Mouse (Mus musculus) liver, embryonic 14.5 days (tissue): ENCODE measurements at regions not wholly inside any gene's neighbourhood (a gene's known extent, or its start where the extent isn't known, plus 50 kb on each side); places are given as distances from the start of the nearest gene placed in this dataset.

ENCODE experiments used
- CTCF ChIP-seq: IDR thresholded peaks from 2 replicates; pipeline ENCODE4 v1.5.1; 2016; ENCODE audit warnings: antibody characterized with exemption, low read depth, control low read depth
- EP300 ChIP-seq: IDR thresholded peaks from 2 replicates; pipeline ENCODE4 v1.6.1; 2016; ENCODE audit warnings: antibody characterized with exemption, low read depth

GRCm38 (mm10) chr2:106461021-106461420, 232.0 kb upstream of the Mpped2 start:
- TF ChIP-seq CTCF (no peak), EP300 (no peak)
